Comparison of ENCODE assay signal across 8 mouse cellular contexts in genomic region chr13:112660574-112661381, GRCm38 (mm10). TPM values are rescaled to one million over a fixed set of nuclear protein-coding genes. Genes with fewer than 3 reads are reported as not detected.
DNase-seq lines count a peak whose midpoint lies in the region; ATAC-seq and TF ChIP-seq lines count a peak whose summit lies in the region.

TSS of gene Slc38a9 (plus strand) at chr13:112660751.

- WGBS in forebrain, embryonic 15.5 days: 0% methylated on average over 33 of the region's 33 CpGs
- WGBS in lung, adult 2 months: 1% methylated on average over 33 of the region's 33 CpGs

- H3K36me3 ChIP-seq in forebrain, embryonic 15.5 days: no peaks in the 10 kb centered on the region

- no peaks in the 10 kb centered on the region for H3K9me3 ChIP-seq in forebrain, embryonic 15.5 days

- peak; percentile 33; the same call in 1 of the 2 replicates for TF ChIP-seq POLR2A in lung, adult 2 months (IDR thresholded peaks at IDR 0.05; ENCODE audit: borderline replicate concordance, extremely low read depth, low read depth, low read length)

- intact Hi-C loops in heart, postnatal 25 days (cut with DNase I): no loop called here

- no peaks in the 10 kb centered on the region for H3K27me3 ChIP-seq in forebrain, embryonic 15.5 days

- H3K4me3 ChIP-seq in forebrain, embryonic 15.5 days: peak within 1 kb of the TSS; percentile 62
- peak within 1 kb of the TSS; percentile 75 for H3K4me3 ChIP-seq in lung, adult 2 months (replicated peaks; ENCODE audit: extremely low read depth, low read depth, low read length)

- peaks cover 11% of the 10 kb centered on the region for H3K4me1 ChIP-seq in forebrain, embryonic 15.5 days
- 0 out of 2 replicates have a peak, but pooled peaks cover 2% of the 10 kb centered on the region for H3K4me1 ChIP-seq in lung, adult 2 months (ENCODE audit: control insufficient read depth, insufficient read depth, low read length)

- H3K27ac ChIP-seq in forebrain, embryonic 15.5 days (replicated peaks): peak within 1 kb of the TSS; percentile 85

- peak within 1 kb of the TSS; percentile 75 for H3K9ac ChIP-seq in forebrain, embryonic 15.5 days (replicated peaks)

- peak; percentile 95 for DNase-seq in ES-CJ7 (ENCODE audit: low read depth, low spot score)
- DNase-seq in cerebellum, adult 11 months: peak; percentile 86
- peak; percentile 86 for DNase-seq in heart, postnatal 25 days (ENCODE audit: low spot score)
- DNase-seq in layer of hippocampus, adult 18-20 months (ENCODE audit: low spot score in 2 of 2): peak; percentile 92 to 98
- DNase-seq in lung, adult 2 months: peak; percentile 86
- peak; percentile 92 to 93 for DNase-seq in thymus, adult 18-20 months

- peak within 1 kb of the TSS; percentile 73 for H3K4me2 ChIP-seq in forebrain, embryonic 15.5 days (replicated peaks)

- peak; percentile 100 for ATAC-seq in forebrain, embryonic 15.5 days (replicated peaks)
- ATAC-seq in neutrophil, adult 5-6 weeks (ENCODE audit: extremely low read depth, insufficient number of reproducible peaks, low FRiP score, poor library complexity, severe bottlenecking): peak; percentile 98

- TF ChIP-seq CTCF in lung, adult 2 months (IDR thresholded peaks at IDR 0.05; ENCODE audit: insufficient read depth, low read length): no peak

RNA-seq across cellular contexts. Expression of gene Slc38a9, which starts in this region (rescaled TPM):
- 28.0 and 29.6 TPM in 2 replicates for polyA plus RNA-seq in forebrain, embryonic 15.5 days (2015; fragmentation: Nextera tagmentation; extraction: Ambion mirVana)
- total RNA-seq in heart, postnatal 25 days (2021): 10 to 100 TPM in 1 of 2 experiments, 1 to 10 TPM in 1; 8.6 to 10.6 TPM
- 10 to 100 TPM; 24.9 to 26.0 TPM for total RNA-seq in layer of hippocampus, adult 18-20 months (2021)
- 9.3 and 15.3 TPM in 2 replicates for polyA plus RNA-seq in lung, adult 2 months (2012; rRNA removed)
- total RNA-seq in neutrophil, adult 5-6 weeks (2017): 45.7 and 50.0 TPM in 2 replicates

Comparison
In these comparisons a context has a peak if more than half of its experiments do, and no peak if none do; other contexts are left out.
1. Peak in every context shown above with its lines: DNase-seq, ATAC-seq, H3K4me3 ChIP-seq and H3K27ac ChIP-seq.